Mouse (Mus musculus) ES-Bruce4 (cell line): Measurements from ENCODE around the gene Sec24c.

ENCODE experiments used
- CTCF ChIP-seq: IDR thresholded peaks from one replicate; pipeline ENCODE4 v1.8.1; 2011; ENCODE audit warnings: low read depth, low read length
- EP300 ChIP-seq: IDR thresholded peaks from 2 replicates; pipeline ENCODE4 v1.6.1; 2011; ENCODE audit warnings: low read depth, low read length; ENCODE audit not compliant: insufficient read depth
- POLR2A ChIP-seq: IDR thresholded peaks from one replicate; pipeline ENCODE4 v1.8.1; 2011; ENCODE audit warnings: low read length; ENCODE audit not compliant: insufficient read depth

GRCm38 (mm10) chr14:20691772-20692171, 17.7 kb downstream of the Sec24c start:
- TF ChIP-seq CTCF (no peak), POLR2A (no peak), EP300 (no peak)
